Mouse (Mus musculus) brain, embryonic 14.5 days (tissue): ENCODE data around the gene Spata22. TPM values are rescaled to one million over a fixed set of nuclear protein-coding genes. Genes with fewer than 3 reads are reported as not detected.

Source experiments
- DNase-seq: peaks from one replicate; pipeline ENCODE4 v3.0.0-alpha.2; 2011; ENCODE audit warnings: low read depth
- CTCF ChIP-seq: fragments of 200-500 bp; IDR thresholded peaks from 2 replicates; pipeline ENCODE4 v1.5.1; 2012; ENCODE audit warnings: inconsistent platforms, mild to moderate bottlenecking, moderate library complexity, borderline replicate concordance; ENCODE audit not compliant: insufficient read depth, insufficient read length; ENCODE audit errors: extremely low read depth
- POLR2A ChIP-seq: fragments of 200-500 bp; IDR thresholded peaks from 2 replicates; pipeline ENCODE4 v1.6.1; 2012; ENCODE audit warnings: mild to moderate bottlenecking, inconsistent platforms, borderline replicate concordance; ENCODE audit not compliant: poor library complexity, insufficient read depth, insufficient read length, severe bottlenecking; ENCODE audit errors: extremely low read depth
- polyA plus RNA-seq: library from polyadenylated mRNA; depleted of rRNA; stranded (reverse); fragments of >200 nt; gene quantifications from 2 replicates; pipeline ENCODE4 v1.2.3, GENCODE M21; 2012; rRNA removed

Gene Spata22
- polyA plus RNA-seq, 1 experiment: 0.08 TPM

DNA sequence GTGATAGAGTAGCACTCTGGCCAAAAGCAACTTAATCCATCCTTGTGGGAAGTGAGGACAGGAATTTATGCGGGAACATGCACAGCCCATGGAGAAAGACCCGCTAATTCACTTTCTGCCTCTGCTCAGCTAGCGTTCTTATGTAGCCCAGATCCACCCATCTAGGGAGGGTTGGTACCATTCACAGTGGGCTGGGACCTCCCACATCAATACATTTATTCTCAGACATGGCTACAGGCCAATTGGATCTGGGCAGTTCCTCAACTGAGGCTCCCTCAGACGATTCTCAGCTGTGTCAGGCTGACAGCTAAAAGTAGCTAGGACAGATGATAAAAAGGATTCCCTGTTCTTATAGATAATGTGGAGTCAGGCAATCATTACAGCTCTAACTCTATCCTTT is 2.2 kb upstream of the Spata22 start:
- peak; percentile 6 for DNase-seq
- TF ChIP-seq POLR2A (no peak), CTCF (no peak)

DNA sequence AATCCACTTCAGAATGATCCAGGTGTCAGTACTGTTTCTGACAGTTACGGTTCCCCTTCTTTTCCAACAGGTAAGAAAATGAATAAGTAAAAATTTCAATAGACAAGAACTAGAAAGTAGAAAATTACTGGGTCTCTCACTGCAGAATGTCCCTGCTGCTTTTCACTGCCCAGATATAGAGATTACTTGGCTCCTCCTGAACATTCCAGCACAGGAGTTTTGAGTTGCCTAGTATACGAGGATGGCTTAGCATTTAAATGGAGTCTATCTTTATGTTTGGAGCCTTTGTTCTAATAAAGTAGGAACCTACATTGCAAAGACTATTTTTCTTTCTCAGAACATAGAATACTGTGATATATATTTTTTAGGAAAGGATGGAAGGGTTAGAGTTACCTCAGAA is 3.8 kb downstream of the Spata22 start:
- peak; percentile 18 for DNase-seq
- TF ChIP-seq CTCF (no peak), POLR2A (no peak)

DNA sequence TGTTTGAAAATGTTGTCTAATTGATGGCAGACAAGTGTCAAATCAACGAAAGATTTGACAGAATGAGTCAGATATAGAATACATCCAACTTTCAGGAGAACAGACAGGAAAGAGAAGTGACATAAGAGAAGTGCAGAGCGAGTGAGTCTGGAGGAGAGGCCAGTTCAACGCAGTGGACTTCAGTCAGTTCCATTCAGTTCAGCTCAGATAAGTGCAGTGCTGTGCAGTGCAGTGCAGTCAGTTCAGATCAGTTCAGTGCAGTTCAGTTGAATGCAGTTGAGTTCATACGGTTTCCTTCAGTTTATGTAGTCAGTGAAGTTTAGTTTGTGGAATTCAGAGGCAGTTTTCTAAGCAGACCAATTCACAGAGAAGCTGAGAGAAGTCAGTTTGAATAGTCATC is 7.4 kb downstream of the Spata22 start:
- no peak for DNase-seq
- TF ChIP-seq CTCF (no peak), POLR2A (no peak)

DNA sequence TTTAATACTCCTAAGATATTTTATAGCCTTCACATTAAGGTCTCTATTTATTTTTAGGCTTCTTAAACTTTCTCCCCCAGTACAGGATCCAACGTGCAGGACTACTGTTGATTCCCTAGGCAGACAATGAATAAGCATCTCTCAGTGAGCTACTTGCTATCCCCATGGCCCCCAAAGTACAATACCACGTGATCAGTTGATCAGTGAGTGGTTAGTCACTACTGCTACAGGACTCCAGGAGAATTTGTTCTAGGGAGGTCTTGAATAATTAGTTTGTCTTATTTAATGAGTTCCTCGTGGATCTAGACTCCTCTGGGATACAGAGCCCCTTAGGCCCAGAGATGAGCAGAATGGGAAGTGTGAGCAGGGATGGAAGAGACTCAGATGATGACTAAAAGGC is 20.9 kb downstream of the Spata22 start, which contains the start of gene Olfr20:
Gene Olfr20, plus strand, starts transcription at position 301 of the 400 bp plus-strand sequence.
- DNase-seq: no peak
- no peak for TF ChIP-seq CTCF
- no peak for TF ChIP-seq POLR2A

DNA sequence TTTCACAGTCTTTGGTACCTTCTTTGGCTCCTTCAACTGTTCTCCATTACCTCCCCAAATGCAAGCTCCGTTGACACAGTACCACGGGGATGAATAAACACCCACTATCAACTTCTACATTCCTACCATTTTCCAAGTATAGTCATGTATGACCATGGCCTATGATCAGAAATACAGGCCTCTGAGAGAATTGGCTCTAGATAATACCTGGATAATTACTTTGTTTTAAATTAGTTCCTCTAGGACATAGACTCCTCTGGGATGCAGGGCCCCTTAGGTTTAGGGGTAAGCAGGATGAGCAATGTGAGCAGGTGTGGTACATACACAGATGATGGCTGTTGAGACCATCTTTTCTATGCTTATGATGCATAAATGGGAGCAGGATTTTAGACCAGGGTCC is 41.4 kb downstream of the Spata22 start, which contains the start of gene Olfr376:
Gene Olfr376, plus strand, starts transcription at position 301 of the 400 bp plus-strand sequence.
- no peak for DNase-seq

DNA sequence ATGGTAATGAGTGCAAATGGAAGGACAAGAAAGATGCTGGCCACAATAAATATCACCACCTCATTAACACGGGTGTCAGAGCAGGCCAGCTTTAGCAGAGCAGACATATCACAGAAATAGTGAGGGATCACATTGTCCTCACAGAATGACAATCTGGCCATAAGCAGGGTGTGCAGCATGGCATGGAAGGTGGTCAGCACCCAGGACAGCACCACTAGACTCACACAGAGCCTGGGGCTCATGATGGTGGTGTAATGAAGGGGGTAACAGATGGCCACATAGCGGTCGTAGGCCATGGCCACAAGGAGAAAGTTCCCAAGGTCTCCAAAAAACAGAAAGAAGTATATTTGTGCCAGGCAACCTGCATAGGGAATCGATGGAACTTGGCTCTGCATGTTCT is 65.8 kb downstream of the Spata22 start:
- DNase-seq: no peak
- TF ChIP-seq CTCF: no peak
- no peak for TF ChIP-seq POLR2A

More for the DNA sequence above, 41.4 kb downstream of the Spata22 start, which contains the start of gene Olfr376:
- TF ChIP-seq POLR2A (no peak), CTCF (no peak)

Other genes with a start within 250 kb of the Spata22 start
- gene Itgae, start 239.2 kb upstream of the Spata22 start, polyA plus RNA-seq: 0.08 and 0.13 TPM in 2 replicates
- 2.1 and 3.2 TPM in 2 replicates for gene Haspin, start 191.4 kb upstream of the Spata22 start, polyA plus RNA-seq
- 0.44 and 0.53 TPM in 2 replicates for gene P2rx5, start 169.3 kb upstream of the Spata22 start, polyA plus RNA-seq
- gene Emc6, start 152.7 kb upstream of the Spata22 start, polyA plus RNA-seq: 74.7 and 115 TPM in 2 replicates
- 91.6 and 112 TPM in 2 replicates for gene Tax1bp3, start 152.7 kb upstream of the Spata22 start, polyA plus RNA-seq
- gene Ctns, start 130.7 kb upstream of the Spata22 start, polyA plus RNA-seq: 25.5 and 25.7 TPM in 2 replicates
- 1.5 and 2.0 TPM in 2 replicates for gene Shpk, start 130.3 kb upstream of the Spata22 start, polyA plus RNA-seq
- 0.13 and 0.44 TPM in 2 replicates for gene Trpv1, start 95.4 kb upstream of the Spata22 start, polyA plus RNA-seq
- 0.14 and 0.27 TPM in 2 replicates for gene Trpv3, start 62.4 kb upstream of the Spata22 start, polyA plus RNA-seq
- gene Aspa, start 145 bp upstream of the Spata22 start, polyA plus RNA-seq: 0.57 and 0.82 TPM in 2 replicates
- gene Gm49340, start within 50 bp of the Spata22 start, polyA plus RNA-seq: not detected in 2 replicates
- gene Olfr20, start 21.0 kb downstream of the Spata22 start, polyA plus RNA-seq: not detected in 2 replicates
- gene Olfr376, start 41.5 kb downstream of the Spata22 start, polyA plus RNA-seq: not detected in 2 replicates
- gene Olfr1, start 69.9 kb downstream of the Spata22 start, polyA plus RNA-seq: not detected in 2 replicates
- not detected in 2 replicates for gene Olfr378, start 98.7 kb downstream of the Spata22 start, polyA plus RNA-seq
- not detected in 2 replicates for gene Olfr380, start 127.8 kb downstream of the Spata22 start, polyA plus RNA-seq
- gene Olfr381, start 161.9 kb downstream of the Spata22 start, polyA plus RNA-seq: not detected in 2 replicates
- gene Olfr382, start 187.5 kb downstream of the Spata22 start, polyA plus RNA-seq: not detected in 2 replicates